Mouse (Mus musculus): ENCODE measurements around the gene Rnf135. TPM values are rescaled to one million over a fixed set of nuclear protein-coding genes. Genes with fewer than 3 reads are reported as not detected.
A peak's percentile ranks its signal among the peaks of the same experiment; 100 is the strongest.

Gene Rnf135
- total and polyA plus RNA-seq, 3 experiments, result 10.9 to 12.4 (median 11.3) TPM

GRCm38 (mm10) chr11:80171884-80172283, 11.8 kb upstream of the Rnf135 start:
- H3K27ac ChIP-seq (ENCODE audit: insufficient read depth, low read depth), result no peak overlapping the region
- H3K27me3 ChIP-seq (replicated peaks), result no peaks in the 10 kb centered on the region
- in situ Hi-C loops (cut with MboI; ENCODE audit: low pct_ligation_motif_present, low pct_unique_long_range_greater_than_20kb, low sequenced_read_pairs), result no loop called here
- H3K79me2 ChIP-seq (replicated peaks; ENCODE audit: control insufficient read depth, extremely low read depth, insufficient read depth, poor library complexity, severe bottlenecking), result no peaks in the 10 kb centered on the region
- DNase-seq (ENCODE audit: extremely low read depth), result no peak
- H3K9ac ChIP-seq (ENCODE audit: insufficient read depth, low read depth), result no peak overlapping the region
- no peak overlapping the region for H3K4me3 ChIP-seq (replicated peaks in 1 of 3; ENCODE audit: low read depth in 2 of 3, low read length in 2 of 3, poor library complexity in 1 of 3)
- H3K9me3 ChIP-seq (replicated peaks; ENCODE audit: low read length), result no peaks in the 10 kb centered on the region
- peaks cover 0 to 5% of the 10 kb centered on the region in 2 experiments for H3K36me3 ChIP-seq (replicated peaks in 1 of 2; ENCODE audit: control insufficient read depth in 1 of 2, insufficient read depth in 1 of 2, low read length in 1 of 2)
- peaks cover 39 to 84% of the 10 kb centered on the region in 2 experiments for H3K4me1 ChIP-seq (ENCODE audit: control insufficient read depth in 1 of 2, insufficient read depth in 2 of 2)
- dilution Hi-C loops (cut with MboI; ENCODE audit: extremely low pct_ligation_motif_present, extremely low pct_unique_long_range_greater_than_20kb, low sequenced_read_pairs), result no loop called here
- no peak for TF ChIP-seq KAT2A (IDR thresholded peaks at IDR 0.05; ENCODE audit: insufficient replicate concordance, low read length)
- TF ChIP-seq MAFK (IDR thresholded peaks at IDR 0.05; ENCODE audit: insufficient replicate concordance, low read length), result peak; percentile 79; the same call in 1 of the 2 replicates
- no peak overlapping the region for H3K4me2 ChIP-seq (ENCODE audit: insufficient read depth, low read depth, poor library complexity, severe bottlenecking)

DNA sequence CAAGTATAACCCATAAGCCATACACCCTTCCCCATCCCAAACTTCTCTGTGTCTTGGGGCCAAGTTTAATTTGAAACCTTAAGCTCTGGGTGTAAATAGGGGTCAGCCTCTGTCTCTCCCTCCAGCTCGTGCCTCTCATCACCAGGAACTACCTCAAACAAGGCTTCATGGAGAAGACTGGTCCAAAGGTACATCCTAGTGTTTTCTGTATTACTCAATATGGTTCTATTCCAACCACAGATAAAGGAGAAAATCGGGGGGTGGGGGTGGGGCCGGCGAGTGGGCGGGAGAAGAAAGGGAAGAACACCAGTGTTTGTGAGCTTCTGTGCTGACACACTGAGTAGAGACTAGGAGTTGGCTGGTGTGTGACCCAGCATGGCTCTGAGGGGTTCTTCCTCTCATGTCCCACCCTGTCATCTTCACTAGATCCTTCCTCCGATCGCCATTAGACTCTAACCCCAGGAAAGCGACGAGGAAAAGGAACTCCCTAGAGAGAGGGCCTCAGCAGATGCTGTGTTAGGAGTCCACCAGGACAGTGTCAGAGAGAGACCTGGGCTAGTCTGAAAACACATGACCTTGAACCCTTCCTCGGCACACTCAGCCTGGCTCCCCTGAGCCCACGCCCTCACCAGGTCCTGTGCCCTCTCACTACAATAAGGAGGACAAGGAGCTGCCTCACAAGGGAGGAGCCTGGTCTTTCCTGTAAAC, 9.5 kb upstream of the Rnf135 start:
- H3K27ac ChIP-seq (ENCODE audit: insufficient read depth, low read depth), result no peak overlapping the region
- H3K36me3 ChIP-seq (replicated peaks in 1 of 2; ENCODE audit: control insufficient read depth in 1 of 2, insufficient read depth in 1 of 2, low read length in 1 of 2), result peaks cover 0 to 2% of the 10 kb centered on the region in 2 experiments
- TF ChIP-seq CHD2 (IDR thresholded peaks at IDR 0.05; ENCODE audit: low read length) (no peak), HCFC1 (IDR thresholded peaks at IDR 0.05; ENCODE audit: low read depth, low read length) (no peak), NRF1 (IDR thresholded peaks at IDR 0.05; ENCODE audit: low read depth, low read length) (no peak), USF1 (IDR thresholded peaks at IDR 0.05; ENCODE audit: low read depth, low read length) (no peak), KAT2A (IDR thresholded peaks at IDR 0.05; ENCODE audit: insufficient replicate concordance, low read length) (no peak)
- DNase-seq (ENCODE audit: extremely low read depth), result no peak
- in situ Hi-C loops (cut with MboI; ENCODE audit: low pct_ligation_motif_present, low pct_unique_long_range_greater_than_20kb, low sequenced_read_pairs) (no loop called here), dilution Hi-C loops (cut with MboI; ENCODE audit: extremely low pct_ligation_motif_present, extremely low pct_unique_long_range_greater_than_20kb, low sequenced_read_pairs) (no loop called here)
- H3K4me3 ChIP-seq (replicated peaks in 1 of 3; ENCODE audit: low read depth in 2 of 3, low read length in 2 of 3, poor library complexity in 1 of 3), result no peak overlapping the region
- no peak overlapping the region for H3K9ac ChIP-seq (ENCODE audit: insufficient read depth, low read depth)
- H3K4me1 ChIP-seq (ENCODE audit: control insufficient read depth in 1 of 2, insufficient read depth in 2 of 2), result peaks cover 40 to 89% of the 10 kb centered on the region in 2 experiments
- H3K9me3 ChIP-seq (replicated peaks; ENCODE audit: low read length), result no peaks in the 10 kb centered on the region
- no peaks in the 10 kb centered on the region for H3K79me2 ChIP-seq (replicated peaks; ENCODE audit: control insufficient read depth, extremely low read depth, insufficient read depth, poor library complexity, severe bottlenecking)
- H3K4me2 ChIP-seq (ENCODE audit: insufficient read depth, low read depth, poor library complexity, severe bottlenecking), result no peak overlapping the region
- H3K27me3 ChIP-seq (replicated peaks), result no peaks in the 10 kb centered on the region

DNA sequence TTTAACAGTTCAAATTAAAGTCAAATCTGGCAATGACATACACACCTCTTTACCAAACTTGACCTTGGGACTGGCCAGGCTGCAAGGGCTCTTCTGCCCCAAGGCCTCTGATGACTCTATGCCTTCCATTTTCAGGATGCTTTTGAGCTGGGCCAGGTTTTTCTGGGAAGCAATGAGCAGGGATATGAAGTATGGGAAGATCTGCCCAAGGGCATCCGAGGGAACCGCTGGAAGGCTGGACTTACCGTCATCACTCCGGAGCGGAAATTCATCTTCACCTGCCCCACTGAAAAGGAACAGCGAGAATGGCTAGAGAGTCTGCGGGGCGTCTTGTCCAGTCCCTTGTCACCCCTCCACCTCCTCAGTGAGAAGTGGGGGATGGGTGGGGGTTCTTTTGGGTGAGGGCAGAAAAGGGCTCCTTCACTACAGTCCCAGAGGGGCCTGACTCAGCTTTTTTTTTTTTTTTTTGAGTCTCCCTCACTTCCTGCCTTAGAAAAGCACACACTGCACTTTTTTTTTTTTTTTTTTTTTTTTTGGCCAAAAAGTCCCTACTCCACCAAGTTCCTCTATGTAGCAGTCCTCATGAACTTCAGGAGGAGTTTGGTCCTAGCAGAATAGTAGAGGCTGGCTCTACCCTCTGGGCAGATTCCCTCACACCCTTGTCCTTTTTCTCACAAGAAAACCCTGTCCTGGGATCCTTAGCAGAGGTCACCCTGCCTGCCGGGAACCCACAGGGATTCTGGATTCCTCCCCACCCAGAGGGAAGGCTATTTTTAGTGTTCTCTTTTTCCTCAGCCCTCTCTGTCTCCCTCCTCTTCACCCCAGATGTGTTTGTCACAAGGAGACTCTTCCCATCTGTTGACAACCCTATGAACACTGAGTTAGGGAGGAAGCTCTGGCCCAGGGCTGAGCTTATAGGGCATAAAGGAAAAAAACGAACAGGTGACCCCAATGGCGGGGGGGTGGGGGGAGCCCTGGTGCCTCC, 6.4 kb upstream of the Rnf135 start:
- no peaks in the 10 kb centered on the region for H3K9me3 ChIP-seq (replicated peaks; ENCODE audit: low read length)
- no peak overlapping the region for H3K4me2 ChIP-seq (ENCODE audit: insufficient read depth, low read depth, poor library complexity, severe bottlenecking)
- no peaks in the 10 kb centered on the region for H3K27me3 ChIP-seq (replicated peaks)
- peaks cover 0 to 1% of the 10 kb centered on the region in 2 experiments for H3K36me3 ChIP-seq (replicated peaks in 1 of 2; ENCODE audit: control insufficient read depth in 1 of 2, insufficient read depth in 1 of 2, low read length in 1 of 2)
- DNase-seq (ENCODE audit: extremely low read depth), result peak; percentile 62
- dilution Hi-C loops (cut with MboI; ENCODE audit: extremely low pct_ligation_motif_present, extremely low pct_unique_long_range_greater_than_20kb, low sequenced_read_pairs) (no loop called here), in situ Hi-C loops (cut with MboI; ENCODE audit: low pct_ligation_motif_present, low pct_unique_long_range_greater_than_20kb, low sequenced_read_pairs) (no loop called here)
- H3K9ac ChIP-seq (ENCODE audit: insufficient read depth, low read depth), result peak overlapping the region; percentile 8; the same call in 1 of the 2 replicates
- peaks cover 16 to 67% of the 10 kb centered on the region in 2 experiments for H3K4me1 ChIP-seq (ENCODE audit: control insufficient read depth in 1 of 2, insufficient read depth in 2 of 2)
- peak overlapping the region; percentile 7; the same call in 1 of the 2 replicates for H3K27ac ChIP-seq (ENCODE audit: insufficient read depth, low read depth)
- TF ChIP-seq ETS1 (conservative IDR thresholded peaks at IDR 0.05; ENCODE audit: low read depth, low read length), result peak; percentile 60
- TF ChIP-seq ZNF384 (IDR thresholded peaks at IDR 0.05; ENCODE audit: low read depth, low read length), result peak; percentile 99
- TF ChIP-seq EP300 (IDR thresholded peaks at IDR 0.05; ENCODE audit: low read length), result peak; percentile 53
- no peak for TF ChIP-seq USF2 (conservative IDR thresholded peaks at IDR 0.05; ENCODE audit: low read depth, low read length)
- TF ChIP-seq TBP (conservative IDR thresholded peaks at IDR 0.05; ENCODE audit: low read depth, low read length), result 0 out of 2 replicates have a peak, but pooled peaks have one; percentile 32
- TF ChIP-seq POLR2AphosphoS2 (IDR thresholded peaks at IDR 0.05; ENCODE audit: low read depth, low read length), result no peak
- peak; percentile 42; the same call in 1 of the 2 replicates for TF ChIP-seq ELF1 (IDR thresholded peaks at IDR 0.05; ENCODE audit: low read depth, low read length)
- peak; percentile 97 for TF ChIP-seq MAFK (IDR thresholded peaks at IDR 0.05; ENCODE audit: insufficient replicate concordance, low read length)
- H3K4me3 ChIP-seq (replicated peaks in 1 of 3; ENCODE audit: low read depth in 2 of 3, low read length in 2 of 3, poor library complexity in 1 of 3), result peak overlapping the region in 1 of 3 experiments; percentile 45
- H3K79me2 ChIP-seq (replicated peaks; ENCODE audit: control insufficient read depth, extremely low read depth, insufficient read depth, poor library complexity, severe bottlenecking), result no peaks in the 10 kb centered on the region

Measured in CH12.LX (cell line).